Mouse (Mus musculus) forebrain, embryonic 11.5 days (tissue): Measurements from ENCODE around the gene Opcml. TPM values are rescaled to one million over a fixed set of nuclear protein-coding genes. Genes with fewer than 3 reads are reported as not detected.

Source experiments
- ATAC-seq: fragments of 200-750 bp; cut with Nextera tagmentation; replicated peaks from 2 replicates; pipeline ENCODE4 v1.8.0; 2017; ENCODE audit warnings: moderate TSS enrichment; ENCODE audit not compliant: low FRiP score
- DNase-seq: peaks from one replicate; pipeline ENCODE4 v3.0.0-alpha.2; 2017; ENCODE audit warnings: low spot score
- H3K27ac ChIP-seq: fragments of 300-500 bp; sonication (generic); 2 replicates; pipeline ENCODE4 v1.5.1; 2014; ENCODE audit warnings: low read depth, low read length
- H3K27me3 ChIP-seq: fragments of 300-500 bp; sonication (generic); 2 replicates; pipeline ENCODE4 v1.6.1; 2014; ENCODE audit warnings: mild to moderate bottlenecking, low read length, mixed read lengths; ENCODE audit not compliant: control insufficient read depth, insufficient read depth
- H3K36me3 ChIP-seq: fragments of 300-500 bp; sonication (generic); 2 replicates; pipeline ENCODE4 v1.6.1; 2014; ENCODE audit warnings: mild to moderate bottlenecking, low read length, moderate library complexity, mixed read lengths; ENCODE audit not compliant: control insufficient read depth, insufficient read depth
- H3K4me1 ChIP-seq: fragments of 300-500 bp; sonication (generic); replicated peaks from 2 replicates; pipeline ENCODE4 v1.6.1; 2014; ENCODE audit warnings: low read length, mixed read lengths; ENCODE audit not compliant: control insufficient read depth, insufficient read depth
- H3K4me2 ChIP-seq: fragments of 300-500 bp; sonication (generic); 2 replicates; pipeline ENCODE4 v1.6.1; 2014; ENCODE audit warnings: low read depth, mild to moderate bottlenecking, low read length, moderate library complexity, mixed read lengths; ENCODE audit not compliant: severe bottlenecking
- H3K4me3 ChIP-seq: fragments of 300-500 bp; sonication (generic); 2 replicates; pipeline ENCODE4 v1.5.1; 2014; ENCODE audit warnings: low read depth, low read length
- H3K9ac ChIP-seq: fragments of 300-500 bp; sonication (generic); 2 replicates; pipeline ENCODE4 v1.6.1; 2014; ENCODE audit warnings: low read length
- H3K9me3 ChIP-seq: fragments of 300-500 bp; sonication (generic); 2 replicates; pipeline ENCODE4 v1.6.1; 2016; ENCODE audit warnings: low read length, mixed read lengths; ENCODE audit not compliant: control insufficient read depth
- WGBS: fragments of 180-500 bp; shearing (Covaris S2); extraction: QIAGEN DNeasy Blood & Tissue Kit; methylation state at CpG from one replicate; pipeline ENCODE4 v1.1.7; 2014; 5-methylcytosine and 5-hydroxymethylcytosine counted together
- polyA plus RNA-seq: library from polyadenylated mRNA; unstranded; fragments of >200 nt; fragmentation: Nextera tagmentation; extraction: Ambion mirVana; gene quantifications from 2 replicates; pipeline ENCODE4 v1.2.1, GENCODE M21; 2014

Opcml gene
- polyA plus RNA-seq, 1 experiment from 2014 or later = 2.4 TPM

- ATAC-seq (no peak), DNase-seq (no peak)
- Histone ChIP-seq H3K9me3 (no peaks in the 10 kb centered on the region), H3K36me3 (no peaks in the 10 kb centered on the region), H3K4me1 (no peaks in the 10 kb centered on the region), H3K4me3 (no peak overlapping the region), H3K4me2 (no peak overlapping the region), H3K27me3 (no peaks in the 10 kb centered on the region), H3K27ac (no peak overlapping the region), H3K9ac (no peak overlapping the region)
- 83% methylated on average over 3 of the region's 3 CpGs for WGBS
Observed at GRCm38 (mm10) chr9:27961682-27962081, 171.1 kb downstream of the Opcml start.

DNA sequence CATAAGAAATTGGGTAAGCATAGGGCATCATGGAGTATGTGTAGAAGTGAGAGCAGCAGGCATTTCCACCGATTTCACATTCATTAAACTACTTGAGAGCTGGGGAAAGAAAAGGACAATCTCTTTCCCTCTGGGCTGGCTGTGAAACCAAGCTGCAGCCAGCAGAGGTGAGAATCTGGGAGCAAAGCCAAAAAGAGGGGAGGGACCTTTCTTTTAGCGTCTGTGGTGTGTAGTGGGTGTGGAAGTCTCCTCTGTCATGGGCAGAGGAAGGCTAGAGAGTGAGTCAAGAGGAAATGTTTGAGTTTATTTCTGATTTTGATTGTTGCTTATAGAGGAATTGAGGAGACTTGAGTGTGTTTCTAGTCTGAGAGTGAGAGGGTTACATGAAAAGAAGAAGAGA lies 172.8 kb downstream of the Opcml start:
- Histone ChIP-seq H3K36me3 (no peaks in the 10 kb centered on the region), H3K9me3 (no peaks in the 10 kb centered on the region), H3K27me3 (no peaks in the 10 kb centered on the region), H3K4me2 (no peak overlapping the region), H3K27ac (no peak overlapping the region), H3K4me1 (no peaks in the 10 kb centered on the region), H3K9ac (no peak overlapping the region), H3K4me3 (no peak overlapping the region)
- WGBS = 64% methylated on average over 2 of the region's 2 CpGs
- ATAC-seq = no peak
- no peak for DNase-seq

DNA sequence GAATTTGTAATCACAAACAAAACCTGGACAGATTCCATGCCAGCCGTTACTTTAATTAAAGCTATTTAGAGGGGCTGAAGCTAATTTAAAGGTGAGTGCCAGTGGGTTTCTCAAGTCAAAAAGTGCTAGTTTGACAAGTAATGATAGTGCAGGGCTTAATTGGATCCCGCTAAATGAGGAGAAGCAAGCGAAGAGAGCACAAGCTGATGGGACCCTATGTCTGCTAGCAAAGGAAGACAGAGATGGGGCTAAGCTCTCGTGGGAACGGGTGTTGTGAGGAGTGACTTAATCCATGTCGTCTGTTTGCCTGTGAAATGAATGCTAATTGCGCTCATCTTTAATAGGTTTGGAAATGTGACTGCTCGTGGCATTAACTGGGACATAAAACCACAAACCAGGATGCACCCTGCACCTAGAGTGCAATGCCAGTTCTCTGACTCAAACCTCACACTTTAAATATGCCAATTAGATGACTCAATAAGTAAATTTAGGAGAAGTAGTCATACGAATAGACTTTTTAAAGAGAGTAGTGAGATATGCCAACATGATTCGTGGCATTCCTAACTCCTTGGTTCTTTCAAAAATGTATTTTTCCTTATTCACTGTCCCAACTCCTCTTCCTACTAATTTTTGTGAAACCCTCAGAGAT lies 174.5 kb downstream of the Opcml start:
- Histone ChIP-seq H3K4me3 (no peak overlapping the region), H3K9me3 (no peaks in the 10 kb centered on the region), H3K27ac (no peak overlapping the region), H3K4me2 (no peak overlapping the region), H3K36me3 (no peaks in the 10 kb centered on the region), H3K9ac (no peak overlapping the region), H3K4me1 (no peaks in the 10 kb centered on the region), H3K27me3 (no peaks in the 10 kb centered on the region)
- 74% methylated on average over 10 of the region's 10 CpGs for WGBS
- DNase-seq (no peak), ATAC-seq (no peak)

DNA sequence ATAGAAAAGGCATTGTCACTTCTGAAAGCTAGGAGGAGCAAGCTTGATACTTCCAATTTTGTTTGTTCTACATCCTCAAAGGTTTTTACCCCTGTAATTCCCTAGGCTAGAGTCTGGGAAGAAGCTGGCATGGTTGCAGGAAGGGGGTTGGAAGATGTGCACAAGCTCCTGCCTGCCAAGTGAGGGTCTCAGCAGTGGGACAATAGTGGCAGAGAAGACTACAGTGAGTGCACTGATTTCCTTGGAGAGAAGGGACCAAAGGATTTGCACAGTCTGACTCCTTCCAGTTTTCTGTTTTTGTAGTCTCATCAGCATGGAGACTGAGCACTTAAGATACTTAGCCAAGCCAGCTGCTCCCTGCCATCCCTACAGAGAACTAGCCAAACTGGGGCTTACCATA lies 177.7 kb downstream of the Opcml start:
- Histone ChIP-seq H3K4me1 (no peaks in the 10 kb centered on the region), H3K36me3 (no peaks in the 10 kb centered on the region), H3K9ac (no peak overlapping the region), H3K9me3 (no peaks in the 10 kb centered on the region), H3K27ac (no peak overlapping the region), H3K27me3 (no peaks in the 10 kb centered on the region), H3K4me2 (no peak overlapping the region), H3K4me3 (no peak overlapping the region)
- DNase-seq = no peak
- ATAC-seq = no peak

DNA sequence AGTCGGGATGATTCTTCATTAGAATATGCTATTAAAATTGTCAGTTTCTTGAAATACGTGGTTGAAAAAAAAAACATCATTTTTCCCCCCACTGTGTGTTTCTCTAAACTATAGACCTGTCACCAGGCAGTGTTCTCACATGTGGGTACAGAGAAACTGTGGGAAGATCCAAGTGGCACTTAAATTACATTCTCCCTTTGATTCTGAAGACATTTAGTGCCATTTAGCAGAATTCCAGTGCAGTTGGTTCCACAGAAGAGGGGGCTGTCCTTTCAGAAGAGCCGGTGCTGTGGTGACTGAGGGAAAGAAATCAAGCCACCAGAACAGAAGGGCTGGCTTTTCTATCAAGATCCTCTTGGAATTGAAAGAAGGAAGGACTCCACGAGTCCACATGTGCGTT lies 181.7 kb downstream of the Opcml start:
- no peaks in the 10 kb centered on the region for H3K36me3 ChIP-seq

GRCm38 (mm10) chr9:27982576-27982975 lies 192.0 kb downstream of the Opcml start:
- ATAC-seq (no peak), DNase-seq (no peak)

More for the DNA sequence above, 181.7 kb downstream of the Opcml start:
- Histone ChIP-seq H3K27me3 (no peaks in the 10 kb centered on the region), H3K9me3 (no peaks in the 10 kb centered on the region), H3K4me3 (no peak overlapping the region), H3K4me1 (no peaks in the 10 kb centered on the region), H3K4me2 (no peak overlapping the region), H3K27ac (no peak overlapping the region), H3K9ac (no peak overlapping the region)
- WGBS = 84% methylated on average over 5 of the region's 5 CpGs
- ATAC-seq = no peak
- no peak for DNase-seq

DNA sequence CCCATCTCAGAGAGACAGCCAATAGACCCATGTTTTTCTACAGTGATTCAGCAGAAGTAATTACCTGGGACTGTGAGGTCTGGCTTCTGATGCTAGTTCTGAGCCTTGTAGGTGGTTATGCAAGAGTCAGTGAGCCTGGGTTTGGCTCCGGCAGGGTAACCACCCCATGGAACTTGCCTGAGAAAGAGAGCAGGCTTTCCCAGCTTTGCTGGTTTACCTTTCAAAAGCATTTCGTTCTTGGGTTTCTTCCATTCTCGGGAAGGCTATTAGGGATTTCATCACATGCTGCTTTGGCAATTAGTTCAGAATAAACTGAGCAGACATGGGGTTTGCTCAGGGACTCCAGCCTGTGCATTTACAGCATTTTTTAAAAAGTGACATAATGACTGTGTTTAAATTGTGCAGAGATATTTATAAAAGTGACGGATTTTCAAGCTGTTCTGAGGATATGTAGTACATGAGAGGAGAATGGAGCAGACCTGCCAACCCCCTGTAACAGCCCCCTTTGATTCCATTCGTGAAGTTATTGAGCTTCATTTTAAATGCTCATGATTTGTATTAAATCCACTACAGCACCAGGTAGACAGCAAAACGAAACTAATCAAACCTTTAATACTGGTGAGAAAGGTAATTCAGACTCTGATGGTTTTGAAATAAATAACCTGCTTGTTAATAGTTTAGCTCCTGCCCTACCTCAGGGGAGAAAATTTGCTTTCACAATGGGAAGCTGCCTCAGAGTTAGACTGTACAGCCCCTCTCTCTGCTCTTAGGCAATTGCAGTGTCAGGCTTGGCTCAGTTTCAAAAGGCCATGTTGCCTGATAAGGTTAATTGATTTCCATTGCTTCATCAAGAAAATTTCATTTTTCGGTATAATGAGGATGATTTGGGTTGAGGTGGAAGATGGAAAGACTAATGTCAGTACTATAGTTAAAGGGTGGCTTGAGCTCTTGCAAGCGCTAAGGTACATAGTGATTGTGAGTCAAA lies 196.3 kb downstream of the Opcml start:
- ATAC-seq = no peak
- Histone ChIP-seq H3K36me3 (no peaks in the 10 kb centered on the region), H3K4me1 (no peaks in the 10 kb centered on the region), H3K4me2 (no peak overlapping the region), H3K4me3 (no peak overlapping the region), H3K9me3 (no peaks in the 10 kb centered on the region), H3K9ac (no peak overlapping the region), H3K27me3 (no peaks in the 10 kb centered on the region), H3K27ac (no peak overlapping the region)
- DNase-seq = no peak
- WGBS = 81% methylated on average over 8 of the region's 8 CpGs

More at GRCm38 (mm10) chr9:27982576-27982975, 192.0 kb downstream of the Opcml start:
- Histone ChIP-seq H3K27ac (no peak overlapping the region), H3K4me1 (no peaks in the 10 kb centered on the region), H3K4me2 (no peak overlapping the region), H3K4me3 (no peak overlapping the region), H3K27me3 (no peaks in the 10 kb centered on the region), H3K9me3 (no peaks in the 10 kb centered on the region), H3K36me3 (no peaks in the 10 kb centered on the region), H3K9ac (no peak overlapping the region)

- no peak overlapping the region for H3K27ac ChIP-seq
- DNase-seq (no peak), ATAC-seq (no peak)
- H3K9me3 ChIP-seq = no peaks in the 10 kb centered on the region
- no peaks in the 10 kb centered on the region for H3K4me1 ChIP-seq
- no peak overlapping the region for H3K9ac ChIP-seq
- 90% methylated on average over 4 of the region's 4 CpGs for WGBS
- no peaks in the 10 kb centered on the region for H3K27me3 ChIP-seq
- no peak overlapping the region for H3K4me3 ChIP-seq
- no peak overlapping the region for H3K4me2 ChIP-seq
- no peaks in the 10 kb centered on the region for H3K36me3 ChIP-seq
Observed at GRCm38 (mm10) chr9:27991611-27992010, 201.0 kb downstream of the Opcml start.
